Mouse (Mus musculus): ENCODE results near the gene Pdlim1. TPM values are rescaled to one million over a fixed set of nuclear protein-coding genes. Genes with fewer than 3 reads are reported as not detected.

The Pdlim1 gene
- polyA plus RNA-seq, 1 experiment from 2014 or later, result 0.80 TPM

- WGBS (ENCODE audit: missing documents), result 96% methylated on average over 2 of the region's 2 CpGs
- no peak overlapping the region for H3K4me3 ChIP-seq (ENCODE audit: inconsistent target)
- no peak overlapping the region for H3K27ac ChIP-seq
- no peaks in the 10 kb centered on the region for H3K79me2 ChIP-seq (ENCODE audit: inconsistent target)
- H3K36me3 ChIP-seq (ENCODE audit: inconsistent target), result no peaks in the 10 kb centered on the region
Observed at GRCm38 (mm10) chr19:40298574-40298973, 26.9 kb upstream of the Pdlim1 start.

GRCm38 (mm10) chr19:40297798-40298144 is 26.1 kb upstream of the Pdlim1 start:
- Histone ChIP-seq H3K27ac (no peak overlapping the region), H3K4me3 (ENCODE audit: inconsistent target) (no peak overlapping the region), H3K79me2 (ENCODE audit: inconsistent target) (no peaks in the 10 kb centered on the region), H3K36me3 (ENCODE audit: inconsistent target) (no peaks in the 10 kb centered on the region)
- WGBS (ENCODE audit: missing documents), result 91% methylated on average over 4 of the region's 4 CpGs

GRCm38 (mm10) chr19:40297078-40297797 is 25.6 kb upstream of the Pdlim1 start:
- WGBS (ENCODE audit: missing documents), result 94% methylated on average over 7 of the region's 7 CpGs
- Histone ChIP-seq H3K36me3 (ENCODE audit: inconsistent target) (no peaks in the 10 kb centered on the region), H3K4me3 (ENCODE audit: inconsistent target) (no peak overlapping the region), H3K79me2 (ENCODE audit: inconsistent target) (no peaks in the 10 kb centered on the region), H3K27ac (no peak overlapping the region)

- Histone ChIP-seq H3K4me3 (ENCODE audit: inconsistent target) (no peak overlapping the region), H3K27ac (no peak overlapping the region), H3K79me2 (ENCODE audit: inconsistent target) (no peaks in the 10 kb centered on the region), H3K36me3 (ENCODE audit: inconsistent target) (no peaks in the 10 kb centered on the region)
- WGBS (ENCODE audit: missing documents), result 55% methylated on average over 1 of the region's 1 CpGs
Observed at GRCm38 (mm10) chr19:40294231-40294630, 22.6 kb upstream of the Pdlim1 start.

- H3K79me2 ChIP-seq (ENCODE audit: inconsistent target), result no peaks in the 10 kb centered on the region
- 94% methylated on average over 6 of the region's 6 CpGs for WGBS (ENCODE audit: missing documents)
- H3K36me3 ChIP-seq (ENCODE audit: inconsistent target), result no peaks in the 10 kb centered on the region
Observed at GRCm38 (mm10) chr19:40293791-40294190, 22.1 kb upstream of the Pdlim1 start.

GRCm38 (mm10) chr19:40290099-40290724 is 18.6 kb upstream of the Pdlim1 start:
- Histone ChIP-seq H3K79me2 (ENCODE audit: inconsistent target) (no peaks in the 10 kb centered on the region), H3K36me3 (ENCODE audit: inconsistent target) (no peaks in the 10 kb centered on the region), H3K4me3 (ENCODE audit: inconsistent target) (no peak overlapping the region), H3K27ac (no peak overlapping the region)
- WGBS (ENCODE audit: missing documents), result 93% methylated on average over 6 of the region's 6 CpGs

More at GRCm38 (mm10) chr19:40293791-40294190, 22.1 kb upstream of the Pdlim1 start:
- Histone ChIP-seq H3K4me3 (ENCODE audit: inconsistent target) (no peak overlapping the region), H3K27ac (no peak overlapping the region)

GRCm38 (mm10) chr19:40288415-40288814 is 16.8 kb upstream of the Pdlim1 start:
- Histone ChIP-seq H3K79me2 (ENCODE audit: inconsistent target) (no peaks in the 10 kb centered on the region), H3K36me3 (ENCODE audit: inconsistent target) (no peaks in the 10 kb centered on the region), H3K27ac (no peak overlapping the region), H3K4me3 (ENCODE audit: inconsistent target) (no peak overlapping the region)
- WGBS (ENCODE audit: missing documents), result 97% methylated on average over 9 of the region's 9 CpGs

- Histone ChIP-seq H3K79me2 (ENCODE audit: inconsistent target) (no peaks in the 10 kb centered on the region), H3K4me3 (ENCODE audit: inconsistent target) (no peak overlapping the region), H3K36me3 (ENCODE audit: inconsistent target) (no peaks in the 10 kb centered on the region), H3K27ac (no peak overlapping the region)
- 95% methylated on average over 2 of the region's 2 CpGs for WGBS (ENCODE audit: missing documents)
Observed at GRCm38 (mm10) chr19:40284704-40285103, 13.1 kb upstream of the Pdlim1 start.

- Histone ChIP-seq H3K4me3 (ENCODE audit: inconsistent target) (no peak overlapping the region), H3K36me3 (ENCODE audit: inconsistent target) (no peaks in the 10 kb centered on the region), H3K79me2 (ENCODE audit: inconsistent target) (no peaks in the 10 kb centered on the region), H3K27ac (no peak overlapping the region)
- WGBS (ENCODE audit: missing documents), result 82% methylated on average over 1 of the region's 2 CpGs
Observed at GRCm38 (mm10) chr19:40283415-40283814, 11.8 kb upstream of the Pdlim1 start.

- 93% methylated on average over 8 of the region's 8 CpGs for WGBS (ENCODE audit: missing documents)
- H3K4me3 ChIP-seq (ENCODE audit: inconsistent target), result no peak overlapping the region
- H3K27ac ChIP-seq, result no peak overlapping the region
- no peaks in the 10 kb centered on the region for H3K79me2 ChIP-seq (ENCODE audit: inconsistent target)
- H3K36me3 ChIP-seq (ENCODE audit: inconsistent target), result no peaks in the 10 kb centered on the region
Observed at GRCm38 (mm10) chr19:40278372-40279023, 6.9 kb upstream of the Pdlim1 start.

GRCm38 (mm10) chr19:40277494-40277893 is 5.9 kb upstream of the Pdlim1 start:
- WGBS (ENCODE audit: missing documents), result 82% methylated on average over 8 of the region's 8 CpGs

GRCm38 (mm10) chr19:40275401-40276188 is 4.0 kb upstream of the Pdlim1 start:
- WGBS (ENCODE audit: missing documents), result 94% methylated on average over 14 of the region's 14 CpGs
- no peaks in the 10 kb centered on the region for H3K36me3 ChIP-seq (ENCODE audit: inconsistent target)
- no peaks in the 10 kb centered on the region for H3K79me2 ChIP-seq (ENCODE audit: inconsistent target)
- no peak overlapping the region for H3K4me3 ChIP-seq (ENCODE audit: inconsistent target)
- no peak overlapping the region for H3K27ac ChIP-seq

More at GRCm38 (mm10) chr19:40277494-40277893, 5.9 kb upstream of the Pdlim1 start:
- Histone ChIP-seq H3K4me3 (ENCODE audit: inconsistent target) (no peak overlapping the region), H3K36me3 (ENCODE audit: inconsistent target) (no peaks in the 10 kb centered on the region), H3K79me2 (ENCODE audit: inconsistent target) (no peaks in the 10 kb centered on the region), H3K27ac (no peak overlapping the region)

GRCm38 (mm10) chr19:40272674-40273073 is 1.0 kb upstream of the Pdlim1 start:
- WGBS (ENCODE audit: missing documents), result 83% methylated on average over 13 of the region's 13 CpGs
- Histone ChIP-seq H3K79me2 (ENCODE audit: inconsistent target) (no peaks in the 10 kb centered on the region), H3K4me3 (ENCODE audit: inconsistent target) (no peak overlapping the region), H3K27ac (no peak overlapping the region), H3K36me3 (ENCODE audit: inconsistent target) (no peaks in the 10 kb centered on the region)

GRCm38 (mm10) chr19:40270351-40271307 is 1.0 kb downstream of the Pdlim1 start:
- no peaks in the 10 kb centered on the region for H3K36me3 ChIP-seq (ENCODE audit: inconsistent target)
- 18% methylated on average over 63 of the region's 63 CpGs for WGBS (ENCODE audit: missing documents)
- no peaks in the 10 kb centered on the region for H3K79me2 ChIP-seq (ENCODE audit: inconsistent target)
- H3K4me3 ChIP-seq (ENCODE audit: inconsistent target), result peak overlapping the region; percentile 28
- H3K27ac ChIP-seq, result no peak overlapping the region
